Mouse (Mus musculus) limb, embryonic 12.5 days (tissue): ENCODE results near the gene Thsd7a. TPM values are rescaled to one million over a fixed set of nuclear protein-coding genes. Genes with fewer than 3 reads are reported as not detected.

ENCODE experiments used
- ATAC-seq: fragments of 200-750 bp; cut with Nextera tagmentation; 2 replicates; pipeline ENCODE4 v1.8.0; 2017; ENCODE audit warnings: low read depth, moderate TSS enrichment; ENCODE audit not compliant: insufficient number of reproducible peaks, insufficient read depth, low FRiP score, low TSS enrichment
- H3K27ac ChIP-seq: fragments of 300-500 bp; sonication (generic); 2 replicates; pipeline ENCODE4 v1.5.1; 2016; ENCODE audit warnings: mild to moderate bottlenecking, moderate library complexity
- H3K27me3 ChIP-seq: fragments of 300-500 bp; sonication (generic); 2 replicates; pipeline ENCODE4 v1.6.1; 2016; ENCODE audit warnings: mild to moderate bottlenecking, moderate library complexity
- H3K36me3 ChIP-seq: fragments of 300-500 bp; sonication (generic); 2 replicates; pipeline ENCODE4 v1.6.1; 2016; ENCODE audit warnings: mild to moderate bottlenecking, moderate library complexity
- H3K4me1 ChIP-seq: fragments of 300-500 bp; sonication (generic); replicated peaks from 2 replicates; pipeline ENCODE4 v1.6.1; 2016
- H3K4me2 ChIP-seq: fragments of 300-500 bp; sonication (generic); 2 replicates; pipeline ENCODE4 v1.6.1; 2016; ENCODE audit warnings: mild to moderate bottlenecking, moderate library complexity
- H3K4me3 ChIP-seq: fragments of 300-500 bp; sonication (generic); replicated peaks from 2 replicates; pipeline ENCODE4 v1.5.1; 2016; ENCODE audit warnings: mild to moderate bottlenecking
- H3K9ac ChIP-seq: fragments of 300-500 bp; sonication (generic); replicated peaks from 2 replicates; pipeline ENCODE4 v1.6.1; 2016; ENCODE audit warnings: mild to moderate bottlenecking, moderate library complexity
- H3K9me3 ChIP-seq: fragments of 300-500 bp; sonication (generic); 2 replicates; pipeline ENCODE4 v1.6.1; 2016; ENCODE audit warnings: mild to moderate bottlenecking, moderate library complexity
- WGBS: fragments of 180-500 bp; shearing (Covaris S2); methylation state at CpG from one replicate; pipeline ENCODE4 v1.1.7; 2016; 5-methylcytosine and 5-hydroxymethylcytosine counted together
- polyA plus RNA-seq: library from polyadenylated mRNA; unstranded; fragments of >200 nt; fragmentation: Nextera tagmentation; extraction: Ambion mirVana; gene quantifications from 2 replicates; pipeline ENCODE4 v1.2.1, GENCODE M21; 2016

The Thsd7a gene
- polyA plus RNA-seq, 1 experiment from 2014 or later, result 5.6 TPM

GRCm38 (mm10) chr6:12560500-12560899, 188.7 kb downstream of the Thsd7a start:
- no peak overlapping the region for H3K9ac ChIP-seq
- WGBS, result 95% methylated on average over 2 of the region's 2 CpGs
- no peak overlapping the region for H3K27ac ChIP-seq
- ATAC-seq, result no peak
- H3K27me3 ChIP-seq, result no peaks in the 10 kb centered on the region
- no peak overlapping the region for H3K4me3 ChIP-seq
- H3K36me3 ChIP-seq, result no peaks in the 10 kb centered on the region
- H3K4me2 ChIP-seq, result no peak overlapping the region
- peaks cover 13% of the 10 kb centered on the region for H3K4me1 ChIP-seq
- no peaks in the 10 kb centered on the region for H3K9me3 ChIP-seq

DNA sequence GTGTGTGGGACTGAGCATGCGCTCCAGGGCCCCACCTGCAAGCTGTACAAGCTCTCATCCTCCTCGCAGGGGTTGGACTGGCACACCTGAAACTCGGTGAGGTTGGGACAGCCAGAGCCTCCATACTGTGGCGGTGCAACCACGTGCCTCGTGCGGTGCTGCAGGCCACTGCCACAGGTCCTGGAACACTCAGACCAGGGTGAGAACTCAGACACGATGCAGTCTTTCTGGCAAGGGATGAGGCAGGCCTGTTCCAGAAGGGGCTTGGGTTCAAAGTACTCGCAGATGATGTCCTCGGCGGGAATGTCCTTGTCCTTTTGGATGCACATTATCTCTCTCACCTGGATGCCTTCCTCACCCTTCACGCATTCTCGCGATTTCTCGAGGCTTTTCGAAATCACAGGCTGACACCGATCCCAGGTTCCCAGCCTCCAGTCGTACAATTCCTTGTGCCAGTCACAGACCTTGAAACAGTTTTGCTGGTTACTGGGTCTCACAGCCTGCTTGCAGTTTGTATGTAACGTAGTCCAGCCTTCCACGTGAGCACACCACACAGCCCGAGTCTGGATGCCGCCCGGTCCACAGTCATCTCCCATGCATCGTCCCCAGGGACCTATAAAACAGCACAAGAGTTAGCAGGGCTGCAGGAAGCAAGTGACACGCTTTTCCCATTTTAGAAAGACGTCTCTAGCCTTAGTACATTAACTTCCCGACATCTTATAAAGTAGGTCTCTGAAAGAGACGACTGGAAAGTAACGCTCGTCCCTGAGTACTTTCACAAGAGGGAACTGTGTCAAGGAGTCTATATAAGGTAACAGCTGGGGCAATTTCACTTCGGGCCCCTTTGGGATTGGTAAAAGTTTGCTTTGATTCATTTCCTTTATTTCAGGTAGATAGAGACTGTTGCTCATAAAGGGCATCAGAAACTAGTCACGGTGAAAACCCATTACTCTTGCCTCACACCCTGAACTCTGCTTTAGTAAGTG, 193.8 kb downstream of the Thsd7a start:
- no peaks in the 10 kb centered on the region for H3K27me3 ChIP-seq
- no peaks in the 10 kb centered on the region for H3K9me3 ChIP-seq
- H3K27ac ChIP-seq, result peak overlapping the region; percentile 62
- peak overlapping the region; percentile 39 for H3K4me2 ChIP-seq
- peak; percentile 89 for ATAC-seq
- no peak overlapping the region for H3K9ac ChIP-seq
- WGBS, result 67% methylated on average over 32 of the region's 32 CpGs
- H3K4me3 ChIP-seq, result 0 out of 2 replicates have a peak overlapping the region, but pooled peaks have one; percentile 3
- H3K4me1 ChIP-seq, result peaks cover 14% of the 10 kb centered on the region
- no peaks in the 10 kb centered on the region for H3K36me3 ChIP-seq

DNA sequence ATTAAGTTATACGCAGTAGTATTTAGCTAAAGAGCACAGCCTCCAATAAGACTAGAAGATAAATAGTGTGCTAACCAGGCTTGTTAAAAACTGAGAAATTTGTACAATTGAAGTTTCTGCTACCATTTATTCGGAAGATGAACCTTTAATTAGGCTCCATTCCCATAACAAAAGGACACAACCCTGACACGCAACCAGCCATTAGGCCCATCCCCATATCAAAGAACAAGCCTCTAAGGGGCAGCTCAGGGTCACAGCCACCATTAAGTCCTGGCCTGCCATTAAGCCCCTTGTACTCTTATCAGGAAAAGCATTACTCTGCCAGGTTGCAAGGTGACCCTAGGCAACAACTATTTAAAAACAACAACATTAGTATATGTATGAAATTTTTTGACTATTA, 198.0 kb downstream of the Thsd7a start:
- H3K4me1 ChIP-seq, result peaks cover 6% of the 10 kb centered on the region; the same call in 1 of the 2 replicates
- H3K36me3 ChIP-seq, result no peaks in the 10 kb centered on the region
- no peak overlapping the region for H3K4me2 ChIP-seq
- no peak overlapping the region for H3K9ac ChIP-seq
- no peak overlapping the region for H3K4me3 ChIP-seq
- 55% methylated on average over 3 of the region's 3 CpGs for WGBS
- H3K27ac ChIP-seq, result no peak overlapping the region
- H3K9me3 ChIP-seq, result no peaks in the 10 kb centered on the region
- H3K27me3 ChIP-seq, result no peaks in the 10 kb centered on the region
- no peak for ATAC-seq

DNA sequence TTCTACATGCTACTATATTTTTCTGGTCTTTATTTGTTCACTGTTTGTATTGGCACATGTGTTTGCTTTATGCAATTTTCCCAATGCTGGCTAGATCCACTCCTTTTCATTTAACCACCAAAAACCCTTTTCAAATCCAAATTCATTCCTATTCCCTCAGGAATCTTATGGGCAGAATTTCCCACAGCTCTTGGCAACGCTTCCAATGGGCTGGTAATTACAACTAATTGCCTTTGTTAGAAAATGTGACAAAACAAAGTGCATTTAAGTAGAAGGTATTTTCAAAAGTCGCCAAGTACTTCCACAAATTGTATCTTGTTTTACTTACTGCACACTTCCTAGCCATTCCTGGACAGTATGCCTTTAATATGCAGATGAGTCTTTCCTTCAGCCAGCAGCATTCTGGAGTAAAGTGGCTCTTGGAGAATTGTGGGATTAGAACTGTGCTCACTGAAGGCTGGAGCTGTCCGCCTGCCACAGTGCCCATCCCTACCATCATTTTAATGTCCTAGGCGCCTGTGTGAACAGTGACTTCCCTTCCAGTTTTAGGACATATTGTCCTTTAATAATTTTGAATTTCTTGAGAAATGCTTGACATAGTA, 199.1 kb downstream of the Thsd7a start:
- H3K9ac ChIP-seq, result no peak overlapping the region
- no peak for ATAC-seq
- no peak overlapping the region for H3K4me3 ChIP-seq
- H3K27ac ChIP-seq, result no peak overlapping the region
- H3K4me1 ChIP-seq, result no peaks in the 10 kb centered on the region
- H3K36me3 ChIP-seq, result no peaks in the 10 kb centered on the region
- no peak overlapping the region for H3K4me2 ChIP-seq
- H3K27me3 ChIP-seq, result no peaks in the 10 kb centered on the region
- no peaks in the 10 kb centered on the region for H3K9me3 ChIP-seq
- 64% methylated on average over 4 of the region's 4 CpGs for WGBS

DNA sequence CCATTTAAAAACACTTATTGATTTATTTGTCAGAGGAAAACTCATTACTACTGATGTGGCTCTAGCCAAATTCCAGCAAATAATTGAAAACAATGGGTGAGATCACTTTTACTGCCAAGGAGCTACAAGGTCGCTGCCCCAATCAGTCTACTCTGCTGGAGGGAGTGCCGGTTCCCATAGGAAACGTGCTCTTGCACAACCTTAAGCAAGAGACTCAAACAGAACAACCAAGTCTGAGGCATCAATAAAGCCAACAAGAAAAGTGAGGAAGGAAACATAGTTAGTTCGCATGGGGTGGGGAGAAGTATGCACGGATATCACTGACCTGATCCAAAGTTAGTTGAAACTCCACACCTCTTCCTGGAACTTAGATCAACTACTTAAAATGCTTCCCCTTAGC, 205.1 kb downstream of the Thsd7a start:
- Histone ChIP-seq H3K27me3 (no peaks in the 10 kb centered on the region), H3K27ac (no peak overlapping the region), H3K36me3 (no peaks in the 10 kb centered on the region), H3K9me3 (no peaks in the 10 kb centered on the region), H3K4me3 (no peak overlapping the region), H3K4me2 (no peak overlapping the region), H3K4me1 (no peaks in the 10 kb centered on the region), H3K9ac (no peak overlapping the region)
- 45% methylated on average over 5 of the region's 5 CpGs for WGBS
- ATAC-seq, result no peak

- Histone ChIP-seq H3K27ac (no peak overlapping the region), H3K9ac (no peak overlapping the region), H3K4me2 (no peak overlapping the region), H3K27me3 (no peaks in the 10 kb centered on the region), H3K4me3 (no peak overlapping the region), H3K9me3 (no peaks in the 10 kb centered on the region), H3K4me1 (no peaks in the 10 kb centered on the region), H3K36me3 (no peaks in the 10 kb centered on the region)
- 75% methylated on average over 3 of the region's 3 CpGs for WGBS
- no peak for ATAC-seq
Measured at GRCm38 (mm10) chr6:12542496-12542895, 206.7 kb downstream of the Thsd7a start.

GRCm38 (mm10) chr6:12519121-12519520, 230.1 kb downstream of the Thsd7a start:
- no peaks in the 10 kb centered on the region for H3K4me1 ChIP-seq
- no peak overlapping the region for H3K4me3 ChIP-seq
- H3K4me2 ChIP-seq, result no peak overlapping the region
- H3K9me3 ChIP-seq, result no peaks in the 10 kb centered on the region
- no peak overlapping the region for H3K9ac ChIP-seq
- H3K27me3 ChIP-seq, result no peaks in the 10 kb centered on the region
- no peak for ATAC-seq
- H3K27ac ChIP-seq, result no peak overlapping the region
- H3K36me3 ChIP-seq, result no peaks in the 10 kb centered on the region

DNA sequence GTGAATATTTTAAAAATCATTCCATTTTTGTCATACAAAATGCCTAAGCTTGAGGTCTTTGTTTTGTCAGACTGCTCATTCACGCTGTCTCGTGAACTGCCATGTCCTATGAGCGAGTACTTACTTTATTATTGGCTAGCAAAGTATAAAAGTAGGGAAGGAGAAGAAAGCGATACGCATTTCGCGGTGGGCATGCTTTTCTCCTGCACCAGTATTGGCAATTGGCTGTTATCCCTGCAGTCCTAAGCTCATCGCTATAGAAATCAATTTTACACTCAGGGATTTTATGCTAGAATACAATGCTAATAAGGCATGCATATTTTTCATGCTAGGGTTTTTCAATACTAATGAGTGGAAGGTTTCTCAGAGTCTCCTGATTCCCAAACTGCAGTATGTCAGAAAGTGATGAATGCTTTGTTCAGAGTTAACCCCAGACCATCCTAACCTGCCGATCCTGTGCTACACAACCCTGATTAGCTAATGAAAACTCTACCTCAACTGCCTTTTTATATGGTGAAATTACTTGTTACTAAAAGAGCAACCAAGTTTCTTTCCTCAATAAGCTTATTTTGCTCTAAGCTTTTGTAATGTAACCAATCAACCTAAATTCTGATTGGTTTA, 230.8 kb downstream of the Thsd7a start:
- Histone ChIP-seq H3K36me3 (no peaks in the 10 kb centered on the region), H3K4me1 (no peaks in the 10 kb centered on the region), H3K27me3 (no peaks in the 10 kb centered on the region), H3K9me3 (no peaks in the 10 kb centered on the region), H3K27ac (no peak overlapping the region), H3K4me2 (no peak overlapping the region), H3K4me3 (no peak overlapping the region), H3K9ac (no peak overlapping the region)
- ATAC-seq, result no peak
- 89% methylated on average over 9 of the region's 9 CpGs for WGBS

DNA sequence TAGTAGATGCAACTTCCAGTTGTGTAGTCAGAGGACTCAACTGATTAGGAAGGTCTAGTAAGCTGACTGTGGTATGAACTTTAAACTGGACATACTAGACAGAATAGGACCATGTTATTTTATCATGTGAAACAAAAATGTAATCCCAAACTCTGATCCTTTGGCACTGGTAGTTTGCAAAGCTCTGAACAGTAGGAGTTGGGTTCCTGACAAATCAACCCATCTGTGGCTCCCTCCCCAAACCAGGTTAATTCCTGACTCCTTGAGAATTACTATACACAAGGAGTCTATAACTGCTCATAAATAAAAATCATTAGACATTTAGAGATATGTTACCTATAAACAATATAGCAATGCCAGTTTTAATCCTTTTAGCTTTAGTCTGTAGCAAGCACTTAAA, 231.5 kb downstream of the Thsd7a start:
- Histone ChIP-seq H3K4me1 (no peaks in the 10 kb centered on the region), H3K4me2 (no peak overlapping the region), H3K27ac (no peak overlapping the region), H3K27me3 (no peaks in the 10 kb centered on the region), H3K9me3 (no peaks in the 10 kb centered on the region), H3K36me3 (no peaks in the 10 kb centered on the region), H3K4me3 (no peak overlapping the region), H3K9ac (no peak overlapping the region)
- ATAC-seq, result no peak

DNA sequence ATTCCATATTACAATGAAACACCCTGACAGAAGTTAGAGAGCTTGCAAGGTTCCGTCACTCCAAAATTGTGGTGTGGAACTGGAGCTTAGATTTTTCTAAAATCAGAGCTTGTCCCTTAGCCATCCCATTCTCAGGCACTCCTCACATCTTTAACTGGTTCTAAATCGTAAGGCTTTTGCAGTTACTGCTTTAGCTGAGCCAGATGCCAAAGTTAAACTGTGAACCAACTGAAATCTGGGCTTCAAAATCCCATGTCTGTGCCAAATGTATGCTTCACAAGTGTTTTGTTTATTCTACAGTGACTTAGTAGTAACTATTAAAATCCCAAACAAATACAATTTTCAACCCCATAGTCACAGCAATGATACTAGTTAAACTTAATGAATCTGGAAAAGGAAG, 242.3 kb downstream of the Thsd7a start:
- 82% methylated on average over 2 of the region's 2 CpGs for WGBS
- Histone ChIP-seq H3K9me3 (no peaks in the 10 kb centered on the region), H3K4me1 (no peaks in the 10 kb centered on the region), H3K36me3 (no peaks in the 10 kb centered on the region), H3K9ac (no peak overlapping the region), H3K4me2 (no peak overlapping the region), H3K27ac (no peak overlapping the region), H3K4me3 (no peak overlapping the region), H3K27me3 (no peaks in the 10 kb centered on the region)
- no peak for ATAC-seq

DNA sequence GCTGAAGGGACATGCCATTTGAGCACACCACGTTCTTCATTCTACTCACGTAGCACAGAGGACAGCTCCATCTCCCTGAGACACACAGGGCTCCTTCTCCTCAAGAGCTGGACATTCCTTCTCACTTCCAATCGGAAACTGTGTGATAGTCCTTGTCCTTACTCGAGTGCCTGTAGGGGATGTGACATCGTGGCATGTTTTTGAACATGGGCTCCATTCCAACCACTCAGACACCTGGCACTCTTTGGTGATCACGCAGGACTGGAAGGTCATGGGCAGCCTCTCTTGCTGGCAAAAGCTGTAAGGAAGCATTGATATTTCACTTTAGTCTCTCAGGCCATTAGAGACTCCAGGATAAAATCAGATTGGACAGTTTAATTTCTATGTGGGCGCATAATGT, 245.3 kb downstream of the Thsd7a start:
- H3K4me3 ChIP-seq, result no peak overlapping the region
- 89% methylated on average over 7 of the region's 7 CpGs for WGBS
- no peak overlapping the region for H3K27ac ChIP-seq
- H3K9ac ChIP-seq, result no peak overlapping the region
- no peak overlapping the region for H3K4me2 ChIP-seq
- no peaks in the 10 kb centered on the region for H3K4me1 ChIP-seq
- no peaks in the 10 kb centered on the region for H3K9me3 ChIP-seq
- ATAC-seq, result no peak
- no peaks in the 10 kb centered on the region for H3K36me3 ChIP-seq
- H3K27me3 ChIP-seq, result no peaks in the 10 kb centered on the region
